Comparison of ENCODE assay signal across 29 mouse cellular contexts in genomic region chr8:82296256-82296655, GRCm38 (mm10).
DNase-seq lines count a peak whose midpoint lies in the region; ATAC-seq and TF ChIP-seq lines count a peak whose summit lies in the region.
"Had no signal": no experiment of that assay in that cellular context is flagged by ENCODE, and none has a peak within 500 bp of the region (broad histone marks: within the 10 kb centered on the region; RNA-seq: fewer than 3 reads in every experiment).

No protein-coding gene starts in this region.

- H3K27me3 ChIP-seq in C2C12 (ENCODE audit: control insufficient read depth, insufficient read depth, insufficient read length) (no peaks in the 10 kb centered on the region), Patski (no peaks in the 10 kb centered on the region)
- H3K27me3 ChIP-seq: CH12.LX; embryonic facial prominence, embryonic 12.5 days; embryonic facial prominence, embryonic 15.5 days; forebrain, embryonic 12.5 days; forebrain, embryonic 15.5 days; heart, embryonic 13.5 days; hindbrain, embryonic 13.5 days; intestine, embryonic 15.5 days had no signal

- H3K79me2 ChIP-seq in C2C12 (ENCODE audit: control insufficient read depth, insufficient read depth) = no peaks in the 10 kb centered on the region

- CTCF ChIA-PET in Patski (lab: Charles Lee) = interaction anchor here (1.4 kb wide), 1 partner anchor 47 kb away, joined by 3 read pairs; no protein-coding TSS in a partner anchor

- no peak for TF ChIP-seq CTCF in C2C12 (IDR thresholded peaks at IDR 0.05; ENCODE audit: control insufficient read depth, insufficient read depth, insufficient read length)
- TF ChIP-seq CTCF in Patski (IDR thresholded peaks at IDR 0.05) = no peak

- POLR2A ChIA-PET in Patski (lab: Charles Lee) = interaction anchor here (0.6 kb wide), 1 partner anchor 1212 kb away, joined by 3 read pairs; no protein-coding TSS in a partner anchor

- no peak overlapping the region for H3K4me3 ChIP-seq in C2C12 (ENCODE audit: insufficient read depth, poor library complexity, severe bottlenecking)
- H3K4me3 ChIP-seq: embryonic facial prominence, embryonic 12.5 days; embryonic facial prominence, embryonic 15.5 days; erythroblast, embryonic 14.5 days; forebrain, embryonic 12.5 days; forebrain, embryonic 15.5 days; heart, adult 2 months; heart, embryonic 10.5 days; heart, embryonic 13.5 days; hindbrain, embryonic 10.5 days; hindbrain, embryonic 13.5 days; intestine, embryonic 15.5 days had no signal

- DNase-seq in 3134 (ENCODE audit: extremely low read depth, insufficient read length, low spot score) (peak; percentile 30), Patski (ENCODE audit: low read depth, low spot score) (peak; percentile 28)
- no peak for DNase-seq in embryo, embryonic 10 days (ENCODE audit: low spot score)
- DNase-seq in c-Kit-positive CD71-positive TER-119-positive erythroid progenitor cells, embryonic 14.5 days (ENCODE audit: low spot score) = no peak
- DNase-seq in frontal cortex, postnatal 14 days (ENCODE audit: low spot score in 2 of 2) = no peak
- DNase-seq: adrenal gland, postnatal 10 days; adrenal gland, postnatal 36 days; cerebellum, adult 11 months; cerebellum, adult 2 months; cerebellum, postnatal 10 days; gastrocnemius, postnatal 10 days; gastrocnemius, postnatal 36 days; heart, adult 2 months; kidney, adult 11 months; kidney, adult 8-10 months had no signal

- peak; percentile 93 for ATAC-seq in Patski
- ATAC-seq: forebrain, embryonic 15.5 days; hindbrain, embryonic 16.5 days; intestine, embryonic 15.5 days had no signal

- no peaks in the 10 kb centered on the region for H3K79me3 ChIP-seq in C2C12 (ENCODE audit: low read depth)

- H3K36me3 ChIP-seq in C2C12 (ENCODE audit: control insufficient read depth, insufficient read depth) = no peaks in the 10 kb centered on the region
- H3K36me3 ChIP-seq: embryonic facial prominence, embryonic 12.5 days; embryonic facial prominence, embryonic 15.5 days; forebrain, embryonic 12.5 days; forebrain, embryonic 15.5 days; G1E; heart, embryonic 10.5 days; heart, embryonic 13.5 days; hindbrain, embryonic 10.5 days; hindbrain, embryonic 13.5 days; intestine, embryonic 15.5 days had no signal

- in situ Hi-C loops in Patski (cut with MboI; ENCODE audit: low pct_unique_long_range_greater_than_20kb) = no loop called here

- H3ac ChIP-seq in C2C12 (ENCODE audit: control insufficient read depth, insufficient read length, low read depth) = no peak overlapping the region

TF ChIP-seq in C2C12, 6 proteins besides CTCF, POLR2A, EP300 and RAD21:
- TF ChIP-seq MYOG (IDR thresholded peaks at IDR 0.05; ENCODE audit: control insufficient read depth, extremely low read depth, insufficient read length) (no peak), USF1 (IDR thresholded peaks at IDR 0.05; ENCODE audit: low read depth) (peak; percentile 0), CEBPB (IDR thresholded peaks at IDR 0.05; ENCODE audit: low read depth) (no peak), FOSL1 (IDR thresholded peaks at IDR 0.05; ENCODE audit: insufficient read depth, low read length, poor library complexity, severe bottlenecking) (no peak), MAX (IDR thresholded peaks at IDR 0.05) (no peak), MYOD1 (IDR thresholded peaks at IDR 0.05; ENCODE audit: control insufficient read depth, insufficient read length, low read depth) (peak; percentile 87)

Comparison
In these comparisons a context has a peak if more than half of its experiments do, and no peak if none do; other contexts are left out.
1. DNase-seq: peak in 3134 (single experiment) and Patski (single experiment); none in embryo, embryonic 10 days (single experiment), c-Kit-positive CD71-positive TER-119-positive erythroid progenitor cells, embryonic 14.5 days (single experiment) and frontal cortex, postnatal 14 days (0 of 2).